Mouse (Mus musculus): Measurements from ENCODE around the gene Snx20.

Snx20 gene

DNA sequence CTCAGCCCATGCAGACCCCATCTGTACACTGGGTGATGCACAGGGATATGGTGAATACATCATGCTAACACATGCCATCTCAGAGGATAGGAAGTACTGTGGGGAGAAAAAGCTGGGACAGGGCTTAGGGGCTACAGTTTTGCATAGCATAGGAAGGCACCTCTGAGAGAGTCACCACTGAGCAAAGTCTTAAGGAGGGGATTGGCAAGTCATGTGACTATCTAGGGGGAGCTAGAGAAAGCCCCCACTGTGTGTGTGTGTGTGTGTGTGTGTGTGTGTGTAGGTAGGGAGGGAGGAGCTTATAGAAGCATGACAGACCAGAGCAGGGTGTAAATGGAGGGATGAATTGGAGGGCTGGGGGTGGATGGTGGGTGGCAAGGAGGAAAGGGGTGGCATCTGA is 12.4 kb upstream of the Snx20 start:
- in situ Hi-C loops (cut with MboI; ENCODE audit: low pct_unique_long_range_greater_than_20kb in 1 of 2, low sequenced_read_pairs in 2 of 2, unreplicated experiment in 1 of 2): no loop called here

DNA sequence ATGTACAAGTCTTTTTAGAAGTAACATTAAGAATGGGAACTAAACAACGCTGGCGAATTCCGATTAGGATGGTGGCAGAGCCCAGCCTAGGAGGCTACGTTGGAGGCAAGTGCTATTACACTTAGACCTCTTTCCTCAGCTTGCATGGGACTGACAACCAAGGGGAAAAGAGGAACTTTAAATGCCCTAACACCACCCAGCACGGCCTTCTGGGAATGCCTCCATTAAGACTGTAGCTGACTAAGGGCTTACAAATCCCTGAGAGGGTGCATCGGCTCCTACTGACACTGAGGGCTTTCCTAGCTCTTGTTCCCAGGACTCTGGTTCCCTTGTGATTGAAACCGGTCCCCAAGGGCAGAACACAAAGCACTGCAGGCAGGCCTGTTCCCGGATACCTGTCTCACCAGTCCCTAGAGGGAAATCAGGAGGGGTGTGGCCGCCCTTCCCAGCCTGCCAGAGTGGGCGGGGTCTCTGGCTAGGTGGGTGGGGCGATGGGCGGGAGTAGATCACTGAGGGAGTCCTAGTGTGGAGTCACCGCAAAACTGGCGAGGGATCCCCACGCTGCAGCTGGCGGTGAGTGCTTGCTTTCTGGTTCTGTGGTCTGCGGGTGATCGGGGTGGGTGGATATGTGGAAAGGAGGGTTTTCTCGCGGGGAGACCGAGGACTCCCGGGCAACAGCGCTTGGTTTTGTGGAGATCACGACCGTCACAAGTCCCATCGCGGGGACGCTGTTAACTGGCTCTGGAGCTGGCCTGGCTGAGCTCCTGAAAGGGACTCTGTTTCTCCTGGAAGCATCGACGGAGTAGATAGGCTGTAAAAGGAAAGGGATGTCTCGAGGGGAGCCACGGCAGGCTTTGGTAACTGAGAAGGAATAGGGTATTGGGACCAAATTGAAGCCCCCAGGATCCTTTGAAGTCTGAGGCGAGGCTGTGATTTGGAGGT is 11.2 kb upstream of the Snx20 start, which contains the start of gene Nod2:
Gene Nod2, plus strand, starts transcription at position 479 of the 942 bp plus-strand sequence.
- in situ Hi-C loops (cut with MboI; ENCODE audit: low pct_unique_long_range_greater_than_20kb in 1 of 2, low sequenced_read_pairs in 2 of 2, unreplicated experiment in 1 of 2): no loop called here

DNA sequence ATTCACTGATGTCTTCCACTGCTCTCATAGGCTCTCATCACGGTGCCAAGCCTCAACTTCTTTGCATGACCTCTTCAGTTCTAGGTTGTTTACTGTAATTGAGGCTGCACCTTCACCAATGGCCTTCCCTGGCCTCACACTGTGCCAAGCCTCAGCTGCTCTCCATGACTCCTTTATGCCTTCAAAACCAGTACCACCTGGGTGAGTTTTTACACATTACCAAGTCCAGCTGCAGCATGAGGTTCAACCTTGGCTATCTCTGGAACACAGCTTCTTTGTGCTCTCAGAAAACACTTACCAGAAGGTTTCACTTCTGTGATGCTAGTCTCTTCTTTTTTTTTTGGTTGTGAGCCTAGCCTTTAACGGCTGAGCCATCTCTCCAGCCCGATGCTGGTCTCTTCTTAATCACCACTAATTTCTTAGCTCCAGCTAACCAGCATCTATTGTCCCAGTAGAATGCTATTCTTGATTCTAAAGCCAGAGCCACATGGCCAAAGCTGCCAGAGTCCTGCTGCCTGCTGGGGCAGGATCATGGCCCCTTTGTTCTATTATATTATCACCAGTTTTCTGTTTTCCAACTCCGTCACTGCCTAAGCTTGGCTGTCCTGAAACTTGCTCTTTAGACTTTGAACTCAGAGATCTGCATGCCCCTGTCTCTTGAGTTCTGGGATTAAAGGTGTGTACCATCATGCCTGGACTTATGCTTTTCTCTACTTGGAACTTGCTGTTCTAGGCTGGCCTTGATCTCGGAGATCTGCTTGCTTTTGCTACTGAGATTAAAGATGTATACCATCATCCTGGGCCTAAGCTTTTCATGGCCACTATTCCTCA is 7.0 kb upstream of the Snx20 start:
- in situ Hi-C loops (cut with MboI; ENCODE audit: low pct_unique_long_range_greater_than_20kb in 1 of 2, low sequenced_read_pairs in 2 of 2, unreplicated experiment in 1 of 2): no loop called here

DNA sequence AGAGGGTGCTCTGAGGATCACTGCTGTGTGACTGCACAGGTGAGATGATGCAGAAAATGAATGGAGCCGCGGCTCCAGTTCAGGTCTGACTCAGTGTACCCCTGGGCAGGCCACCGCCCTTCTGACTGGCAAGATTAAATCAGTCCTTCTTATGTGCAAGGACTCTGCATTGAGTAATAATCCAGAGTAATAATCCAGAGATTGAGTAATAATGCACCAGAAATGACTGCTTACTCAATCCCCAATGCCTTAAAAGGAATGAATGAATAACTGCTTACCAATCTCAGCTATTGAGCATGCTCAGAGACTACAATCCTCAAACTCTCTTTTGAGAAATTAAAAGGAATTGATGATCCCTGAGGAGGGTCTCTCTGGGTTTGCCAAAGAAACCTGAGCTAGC is 3.0 kb upstream of the Snx20 start:
- in situ Hi-C loops (cut with MboI; ENCODE audit: low pct_unique_long_range_greater_than_20kb in 1 of 2, low sequenced_read_pairs in 2 of 2, unreplicated experiment in 1 of 2): no loop called here

DNA sequence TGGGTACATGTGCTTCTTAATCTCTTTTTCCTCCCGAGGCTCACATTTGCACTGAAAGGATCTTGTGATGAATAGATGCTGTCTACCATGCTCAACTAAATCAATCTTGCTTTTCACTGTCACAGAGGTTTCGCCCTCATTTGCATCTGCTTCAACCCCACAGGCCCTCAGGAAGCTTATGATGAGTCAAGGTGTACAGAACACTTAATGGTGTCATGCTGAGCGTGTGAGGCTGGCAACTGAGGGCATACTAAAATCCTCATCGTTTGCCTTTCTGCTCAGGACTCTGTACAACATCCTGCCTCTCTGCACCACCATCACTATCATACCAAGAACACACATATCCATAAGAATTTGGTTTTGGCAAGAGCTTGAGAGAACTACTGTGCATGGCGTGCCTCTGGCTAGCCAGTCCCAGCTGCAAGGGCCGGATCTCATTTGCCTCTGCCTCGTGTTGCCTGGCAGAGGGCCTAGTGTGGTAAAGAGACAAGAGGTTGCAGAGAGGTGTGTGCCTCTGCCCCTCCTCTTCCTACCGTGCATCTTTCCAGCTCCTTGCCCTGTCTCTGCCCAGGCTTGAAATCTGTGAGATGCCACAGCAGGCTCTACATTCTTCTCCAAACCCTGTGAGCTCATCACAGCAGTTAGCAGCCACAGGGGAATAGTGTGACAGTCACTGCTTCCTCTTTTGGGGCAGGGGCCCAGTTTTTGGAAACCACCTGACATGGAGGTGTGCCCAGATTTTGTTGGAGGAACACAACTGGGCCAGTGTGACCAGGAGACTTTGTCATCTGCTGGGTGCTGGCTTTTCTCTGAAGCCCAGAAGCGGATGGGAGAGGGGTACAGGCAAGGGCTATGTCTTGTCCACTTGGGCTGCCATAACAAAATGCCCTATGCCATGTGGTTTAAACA is 1.4 kb upstream of the Snx20 start:
- in situ Hi-C loops (cut with MboI; ENCODE audit: low pct_unique_long_range_greater_than_20kb in 1 of 2, low sequenced_read_pairs in 2 of 2, unreplicated experiment in 1 of 2): no loop called here

DNA sequence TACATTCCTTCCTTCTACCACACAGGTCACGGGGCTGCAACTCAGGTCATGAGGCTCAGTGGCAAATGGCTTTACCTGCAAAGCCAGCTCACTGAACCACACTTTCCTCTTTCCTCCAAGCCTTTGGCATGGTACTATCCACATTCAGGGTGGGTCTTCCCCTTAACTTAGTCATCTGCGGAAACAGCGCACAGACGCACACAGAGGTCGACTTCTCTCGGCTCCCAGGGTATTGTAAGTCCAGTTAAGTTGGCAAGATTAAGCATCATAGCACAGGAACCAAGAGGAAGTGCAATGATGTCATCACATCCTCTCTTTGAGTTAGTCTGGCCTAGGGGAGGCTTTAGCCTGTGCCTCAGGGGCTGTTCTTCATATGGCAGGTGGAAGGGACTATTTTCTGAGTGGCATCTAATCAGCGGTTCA is 2.6 kb downstream of the Snx20 start:
- in situ Hi-C loops (cut with MboI; ENCODE audit: low pct_unique_long_range_greater_than_20kb in 1 of 2, low sequenced_read_pairs in 2 of 2, unreplicated experiment in 1 of 2): no loop called here

DNA sequence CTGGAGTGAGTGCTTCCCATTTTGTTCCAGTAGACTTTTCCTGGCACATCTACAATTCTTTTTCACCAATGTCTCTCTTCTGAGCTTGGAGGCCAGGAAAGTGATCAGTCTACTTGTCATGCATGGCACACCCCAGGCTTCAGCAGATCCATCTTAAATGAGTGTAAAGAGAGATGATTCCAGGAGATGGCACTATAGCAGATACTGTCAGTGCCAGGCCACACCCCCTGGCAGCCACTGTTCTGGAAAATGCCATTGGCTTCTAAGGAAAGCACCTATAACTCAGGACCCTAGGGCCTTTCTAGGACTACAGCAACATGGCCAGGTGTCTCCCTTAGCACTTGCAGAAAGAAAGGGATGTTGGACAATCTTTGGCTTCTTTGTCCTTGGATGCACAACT is 4.8 kb downstream of the Snx20 start:
- in situ Hi-C loops (cut with MboI; ENCODE audit: low pct_unique_long_range_greater_than_20kb in 1 of 2, low sequenced_read_pairs in 2 of 2, unreplicated experiment in 1 of 2): no loop called here

DNA sequence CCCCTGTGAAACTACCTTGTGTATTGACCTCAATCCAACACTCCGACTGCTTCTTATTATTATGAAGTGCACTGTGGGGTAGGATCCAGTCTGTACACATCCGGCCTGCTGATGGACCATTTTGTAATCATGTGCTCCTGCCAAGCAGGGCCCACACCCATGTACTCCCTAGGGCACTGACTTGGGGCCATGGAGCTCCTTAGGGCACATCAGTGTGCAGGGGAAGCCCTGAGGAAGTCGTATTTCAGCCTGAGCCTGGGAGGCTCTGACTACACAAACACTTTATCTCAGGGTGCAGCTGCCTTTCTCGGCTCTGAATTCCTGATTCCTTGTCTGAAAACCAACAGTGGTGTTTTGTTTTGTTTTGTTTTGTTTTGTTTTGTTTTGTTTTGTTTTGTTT is 5.7 kb downstream of the Snx20 start:
- in situ Hi-C loops (cut with MboI; ENCODE audit: low pct_unique_long_range_greater_than_20kb in 1 of 2, low sequenced_read_pairs in 2 of 2, unreplicated experiment in 1 of 2): no loop called here

DNA sequence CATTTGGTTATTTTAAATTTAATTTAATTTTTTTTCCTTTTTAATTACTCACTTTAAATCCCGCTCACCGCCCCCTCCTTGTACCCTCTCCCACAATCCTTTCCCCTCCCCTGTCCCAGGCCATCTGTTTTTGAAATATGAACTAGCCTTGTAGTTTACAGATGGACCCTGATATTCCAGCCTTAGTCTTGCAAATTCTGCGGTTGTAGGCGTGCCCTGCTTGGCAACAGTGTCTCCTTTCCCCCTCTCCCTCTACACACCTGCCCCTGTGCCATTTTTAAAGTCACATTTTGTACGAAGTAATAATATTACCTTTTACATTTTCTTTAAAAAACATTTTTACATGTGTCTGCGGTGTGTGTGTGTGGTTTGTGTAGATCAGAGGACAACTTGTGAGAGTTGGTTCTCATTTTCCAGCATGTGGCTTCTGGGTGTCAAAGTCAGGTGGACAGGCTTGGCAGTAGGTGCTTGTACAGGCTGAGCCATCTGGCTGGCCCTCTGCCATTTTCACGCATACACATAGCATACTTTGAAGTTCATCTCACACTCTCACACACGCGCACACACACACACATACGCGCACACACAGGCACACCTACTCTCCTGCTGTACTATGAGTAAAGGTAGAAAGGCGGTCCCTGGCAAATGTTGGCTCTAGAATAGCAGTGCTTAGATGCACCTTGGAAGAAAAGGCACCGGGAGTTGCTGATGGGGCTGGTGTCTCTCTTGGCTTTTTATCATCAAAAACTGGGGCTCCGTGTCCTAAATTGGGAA is 7.7 kb downstream of the Snx20 start:
- in situ Hi-C loops (cut with MboI; ENCODE audit: low pct_unique_long_range_greater_than_20kb in 1 of 2, low sequenced_read_pairs in 2 of 2, unreplicated experiment in 1 of 2): no loop called here

DNA sequence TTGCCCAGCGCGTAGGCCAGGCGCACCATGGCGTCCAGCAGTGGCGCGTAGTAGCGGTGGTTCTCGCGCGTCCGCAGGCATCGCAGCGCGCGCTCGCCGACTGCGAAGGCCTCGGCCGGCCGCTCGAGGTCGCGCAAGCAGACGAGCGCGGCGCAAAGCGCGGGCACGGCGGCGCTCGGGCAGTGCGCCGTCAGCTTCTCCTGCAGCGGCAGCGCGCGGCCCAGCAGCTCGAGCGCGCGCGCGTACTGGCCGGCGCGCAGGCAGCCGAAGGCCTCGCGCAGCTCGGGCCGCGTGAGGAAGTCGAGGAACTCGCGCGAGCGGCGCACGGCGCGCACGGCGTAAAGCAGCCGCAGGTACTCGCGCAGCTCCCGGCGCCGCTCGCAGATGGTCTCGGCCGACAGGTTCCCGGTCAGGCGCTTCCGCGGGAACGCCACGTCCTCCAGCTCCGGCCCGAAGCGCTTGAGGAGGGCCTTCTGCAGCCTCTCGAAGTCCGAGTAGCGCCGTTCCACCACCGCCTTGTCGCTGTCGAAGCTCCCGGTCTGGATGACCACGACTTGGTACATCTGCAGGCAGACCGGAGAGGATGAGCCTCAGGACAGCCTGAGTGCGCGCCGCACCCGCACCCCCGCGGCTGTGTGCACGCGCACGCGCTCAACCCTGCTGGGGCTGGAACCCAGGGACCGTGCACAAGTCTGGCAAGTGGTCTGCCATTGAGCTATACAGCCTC is 8.5 kb downstream of the Snx20 start:
- in situ Hi-C loops (cut with MboI; ENCODE audit: low pct_unique_long_range_greater_than_20kb in 1 of 2, low sequenced_read_pairs in 2 of 2, unreplicated experiment in 1 of 2): no loop called here

DNA sequence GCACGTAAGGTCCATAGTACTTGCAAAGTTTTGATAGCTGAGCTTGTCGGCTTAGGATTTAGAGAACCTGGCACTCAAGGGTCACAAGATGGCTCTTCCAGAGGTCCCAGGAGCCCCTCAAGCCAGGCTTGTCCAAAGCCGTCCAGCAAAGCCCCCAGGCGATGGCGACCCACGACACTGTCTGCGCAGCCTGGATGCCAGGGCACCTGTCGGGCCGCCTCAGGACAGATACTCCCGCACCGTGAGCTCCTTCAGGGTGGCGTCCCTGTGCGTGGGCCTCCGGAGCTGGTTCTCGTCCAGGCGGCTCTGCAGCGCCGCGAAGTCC is 9.0 kb downstream of the Snx20 start:
- in situ Hi-C loops (cut with MboI; ENCODE audit: low pct_unique_long_range_greater_than_20kb in 1 of 2, low sequenced_read_pairs in 2 of 2, unreplicated experiment in 1 of 2): no loop called here

DNA sequence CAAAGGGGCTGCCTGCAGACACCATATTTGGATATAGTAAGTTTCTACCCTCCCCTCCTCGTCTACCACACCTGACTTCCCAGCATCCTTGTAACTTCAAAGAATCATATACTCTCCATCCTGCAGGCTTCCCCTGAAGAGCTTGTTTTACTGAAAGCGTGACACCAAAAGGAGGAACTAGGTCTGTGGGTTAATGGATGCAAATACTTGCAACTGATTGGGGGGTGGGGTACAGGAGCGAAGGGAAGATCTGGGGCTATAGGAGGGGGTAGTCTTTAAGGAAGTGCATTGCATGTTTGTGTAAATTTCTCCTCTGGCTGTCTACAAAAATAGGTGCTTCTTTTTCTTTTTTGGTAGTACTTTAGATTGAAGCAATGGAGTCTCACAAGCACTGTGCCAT is 9.5 kb downstream of the Snx20 start:
- in situ Hi-C loops (cut with MboI; ENCODE audit: low pct_unique_long_range_greater_than_20kb in 1 of 2, low sequenced_read_pairs in 2 of 2, unreplicated experiment in 1 of 2): no loop called here

DNA sequence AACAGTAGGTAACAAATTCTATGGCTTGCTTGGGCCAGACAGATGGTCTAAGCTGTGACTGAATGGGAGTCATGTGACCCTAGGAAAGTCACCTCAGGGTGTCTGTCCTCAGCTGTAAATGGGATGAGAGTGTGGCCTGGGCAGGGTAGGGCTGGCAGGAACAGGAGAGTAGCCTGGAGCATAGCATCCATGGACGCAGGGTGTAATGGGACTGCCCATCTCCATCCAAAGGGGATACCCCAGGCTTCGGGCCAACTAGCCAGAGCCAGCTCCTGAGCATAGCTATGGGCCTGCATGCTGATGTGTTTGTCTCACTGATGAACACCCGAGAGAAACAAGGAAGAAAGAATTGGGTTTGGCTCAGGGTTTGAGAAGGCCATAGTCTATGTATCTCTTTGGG is 11.7 kb downstream of the Snx20 start:
- in situ Hi-C loops (cut with MboI; ENCODE audit: low pct_unique_long_range_greater_than_20kb in 1 of 2, low sequenced_read_pairs in 2 of 2, unreplicated experiment in 1 of 2): loop anchor here in 1 of 2 experiments (25.0 kb wide), 1 partner anchor 362 kb away; the partner anchor contains the start of gene Adcy7

DNA sequence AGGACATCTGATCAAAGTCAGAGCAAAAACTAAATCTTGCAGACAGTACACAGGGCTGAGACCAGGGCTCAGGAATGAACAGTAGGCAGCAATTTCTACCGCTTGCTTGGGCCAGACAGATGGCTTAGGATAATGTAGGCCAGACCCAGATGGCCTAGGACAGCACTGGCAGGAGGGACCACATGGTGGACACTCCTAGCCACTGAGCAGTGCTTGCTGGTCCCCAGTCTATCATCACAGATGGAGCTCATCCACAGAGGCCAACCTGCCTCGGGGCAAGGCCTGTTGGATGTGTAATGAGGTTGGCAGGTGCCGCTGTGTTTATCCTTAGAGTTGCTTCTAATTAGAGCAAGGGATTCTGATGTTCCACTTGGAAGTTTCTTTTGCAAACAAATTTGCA is 12.6 kb downstream of the Snx20 start:
- in situ Hi-C loops (cut with MboI; ENCODE audit: low pct_unique_long_range_greater_than_20kb in 1 of 2, low sequenced_read_pairs in 2 of 2, unreplicated experiment in 1 of 2): loop anchor here in 1 of 2 experiments (25.0 kb wide), 1 partner anchor 361 kb away; the partner anchor contains the start of gene Adcy7

DNA sequence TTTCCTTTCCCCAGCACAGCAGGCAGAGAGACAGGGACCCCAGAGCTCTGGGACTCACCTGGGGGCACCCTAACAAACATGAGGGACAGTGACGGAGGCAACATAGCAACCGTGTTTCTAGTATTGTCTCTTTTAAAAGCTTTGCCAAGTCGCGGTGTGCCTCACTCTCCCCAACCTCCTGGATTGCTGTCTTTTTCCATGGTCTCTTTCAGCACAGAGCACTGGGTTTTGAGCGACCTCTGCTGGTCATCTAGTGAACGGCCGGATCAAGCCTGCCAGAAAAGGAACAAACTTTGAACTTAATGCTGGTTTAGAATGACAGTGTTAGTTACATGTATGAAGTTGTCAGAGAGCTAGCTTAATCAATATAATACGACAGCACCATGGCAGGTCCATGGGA is 14.5 kb downstream of the Snx20 start:
- in situ Hi-C loops (cut with MboI; ENCODE audit: low pct_unique_long_range_greater_than_20kb in 1 of 2, low sequenced_read_pairs in 2 of 2, unreplicated experiment in 1 of 2): loop anchor here in 1 of 2 experiments (25.0 kb wide), 1 partner anchor 359 kb away; the partner anchor contains the start of gene Adcy7

DNA sequence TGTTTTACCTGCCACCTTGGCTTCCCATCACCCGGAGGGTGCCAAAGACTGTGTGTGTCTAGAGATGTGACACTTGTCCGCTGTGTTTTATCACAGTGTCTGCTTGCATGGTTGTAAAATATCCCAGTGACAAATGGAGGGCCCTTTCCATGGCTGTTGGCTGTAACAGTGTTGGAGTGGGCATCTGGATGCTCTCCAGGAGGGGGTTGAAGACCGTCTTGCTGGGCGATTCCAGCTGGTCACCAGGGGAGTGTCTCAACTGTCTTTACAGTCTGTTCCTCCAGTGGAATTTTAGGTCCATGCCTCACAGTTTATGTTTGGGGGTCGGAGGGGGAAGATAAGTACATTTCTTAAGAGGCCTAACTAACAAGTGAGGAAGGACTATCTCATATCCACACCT is 15.0 kb downstream of the Snx20 start:
- in situ Hi-C loops (cut with MboI; ENCODE audit: low pct_unique_long_range_greater_than_20kb in 1 of 2, low sequenced_read_pairs in 2 of 2, unreplicated experiment in 1 of 2): loop anchor here in 1 of 2 experiments (25.0 kb wide), 1 partner anchor 359 kb away; the partner anchor contains the start of gene Adcy7

DNA sequence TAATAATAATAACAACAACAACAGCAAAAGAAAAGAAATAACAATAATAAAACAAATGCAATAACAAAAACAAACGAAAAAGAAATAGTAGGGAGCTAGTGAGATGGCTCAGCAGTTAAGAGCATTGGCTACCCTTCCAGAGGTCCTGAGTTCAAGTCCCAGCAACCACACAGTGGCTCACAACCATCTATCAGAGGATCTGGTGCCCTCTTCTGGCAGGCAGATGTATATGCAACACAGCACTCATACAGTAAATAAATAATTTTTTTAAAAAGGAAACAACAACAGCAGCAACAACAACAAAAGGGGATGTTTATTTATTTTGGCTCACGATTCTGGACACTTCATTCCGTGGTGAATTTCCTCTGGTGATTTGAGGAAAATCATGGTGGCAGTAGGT is 16.4 kb downstream of the Snx20 start:
- in situ Hi-C loops (cut with MboI; ENCODE audit: low pct_unique_long_range_greater_than_20kb in 1 of 2, low sequenced_read_pairs in 2 of 2, unreplicated experiment in 1 of 2): loop anchor here in 1 of 2 experiments (25.0 kb wide), 1 partner anchor 357 kb away; the partner anchor contains the start of gene Adcy7
